Mouse (Mus musculus): ENCODE results near the gene Sp110. TPM values are rescaled to one million over a fixed set of nuclear protein-coding genes. Genes with fewer than 3 reads are reported as not detected.
A peak's percentile ranks its signal among the peaks of the same experiment; 100 is the strongest.
"Not testable (repeated sequence)": the region's sequence is repeated elsewhere in the genome, so short reads cannot be mapped to it uniquely, and the experiment has no call there.

The Sp110 gene
- total RNA-seq, 2 experiments from 2014 or later: 2.5 to 4.4 TPM

DNA sequence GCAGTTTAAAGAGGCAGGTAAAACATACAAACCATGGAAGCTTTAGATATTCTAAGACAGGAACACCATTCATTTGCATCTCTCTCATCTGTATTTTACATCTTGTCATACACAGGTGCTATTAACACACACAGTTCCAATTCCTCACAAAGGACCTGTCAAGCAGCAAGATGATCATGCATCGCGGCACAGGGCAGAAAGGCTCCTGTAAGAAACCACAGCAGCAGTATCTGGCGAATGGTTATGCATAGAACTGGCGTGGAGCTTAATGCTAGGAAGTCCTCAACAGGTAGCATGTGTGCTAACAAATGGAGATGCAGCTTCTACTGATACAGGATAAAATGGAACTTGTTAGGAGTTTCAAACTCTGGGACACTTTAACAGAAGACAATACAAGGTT lies 43.4 kb downstream of the Sp110 start:
- DNase-seq (ENCODE audit: low spot score in 2 of 2): peak in 1 of 2 experiments; percentile 28

DNA sequence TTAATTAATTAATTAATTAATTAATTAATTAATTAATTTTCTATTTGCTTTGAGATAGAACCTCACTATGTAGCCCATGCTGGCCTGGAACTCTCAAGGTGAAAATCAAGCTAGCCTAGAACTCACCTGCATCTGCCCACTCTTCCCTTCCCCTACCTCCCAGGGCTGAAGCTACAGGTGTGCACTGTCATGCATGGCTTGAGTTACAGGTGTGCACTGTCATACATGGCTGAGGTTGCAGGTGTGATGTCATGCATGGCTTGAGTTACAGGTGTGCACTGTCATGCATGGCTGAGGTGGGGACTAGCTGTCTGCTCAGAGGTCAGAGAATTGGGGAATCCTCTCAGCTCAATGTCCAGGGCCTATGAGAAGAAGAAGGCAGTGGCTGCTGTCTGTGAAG lies 52.2 kb downstream of the Sp110 start:
- not testable (repeated sequence) for DNase-seq (ENCODE audit: low spot score in 2 of 2)

DNA sequence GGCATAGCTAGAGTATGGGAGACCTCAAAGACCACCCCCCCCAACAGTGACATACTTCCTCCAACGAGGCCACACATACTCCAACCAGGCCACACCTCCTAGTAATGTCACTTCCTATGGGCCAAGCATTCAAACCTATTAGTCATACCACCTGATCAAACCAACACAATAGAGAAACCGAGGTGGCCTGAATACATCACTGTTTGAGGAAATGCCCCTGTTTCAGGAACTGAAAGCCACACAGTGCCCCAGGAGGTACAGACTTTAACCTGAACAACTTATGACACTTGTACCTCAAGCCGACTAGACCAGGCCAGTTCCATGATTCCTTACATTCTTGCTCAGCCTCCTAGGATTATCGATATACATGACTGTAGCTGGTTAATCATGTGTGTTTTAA lies 54.8 kb downstream of the Sp110 start:
- DNase-seq (ENCODE audit: low spot score in 2 of 2): not testable (repeated sequence)

DNA sequence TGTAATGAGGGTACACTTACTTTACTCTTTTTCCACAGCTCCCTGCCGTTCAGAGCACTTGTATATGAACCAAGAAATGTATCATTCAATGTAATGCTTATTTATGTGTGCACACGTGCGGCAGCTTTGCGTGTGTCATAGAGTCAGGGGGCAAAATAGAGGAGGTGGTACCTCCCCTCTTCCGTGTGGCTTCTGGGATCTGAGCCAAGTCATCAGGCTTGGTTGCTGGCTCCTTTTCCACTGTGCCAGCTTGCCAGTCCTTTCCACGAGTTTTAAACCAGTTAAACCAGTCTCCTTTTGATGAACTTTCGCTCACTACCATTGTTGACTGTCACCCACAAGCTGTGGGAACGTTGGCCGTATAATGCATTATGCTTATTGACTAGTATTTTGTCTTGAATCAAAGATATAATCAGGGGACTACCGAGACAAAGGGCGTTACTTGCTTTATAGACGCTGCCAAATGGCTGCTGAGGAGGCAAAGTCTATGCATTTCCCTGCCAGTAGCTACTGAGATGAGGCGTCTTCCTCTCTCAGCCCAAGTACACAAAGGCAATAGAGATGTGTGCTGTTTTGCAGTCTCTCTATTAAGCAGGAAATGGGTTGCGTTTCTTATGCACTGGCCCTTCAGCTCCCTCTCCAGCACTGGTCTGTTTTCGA lies 70.0 kb downstream of the Sp110 start:
- DNase-seq (ENCODE audit: low spot score in 2 of 2): not testable (repeated sequence)

Other genes starting within 250 kb of the Sp110 start
- gene G530012D18Rik, start 23.1 kb downstream of the Sp110 start, total RNA-seq (2021): not detected
- 1 to 10 TPM; 4.0 to 6.3 TPM for gene Sp140, start 1.6 kb upstream of the Sp110 start, total RNA-seq (2021)
- 10 to 100 TPM; 17.1 to 19.6 TPM for gene Sp100, start 51.2 kb upstream of the Sp110 start, total RNA-seq (2021)
- gene A630001G21Rik, start 179.8 kb upstream of the Sp110 start, total RNA-seq (2021): under 1 TPM in 1 of 2 experiments, not detected in 1; 0.83 TPM
- gene Cab39, start 194.6 kb upstream of the Sp110 start, total RNA-seq (2021): 100 to 1,000 TPM; 100 to 148 TPM

All from adrenal gland, adult 18-20 months (tissue).